Mouse (Mus musculus): ENCODE measurements around the gene Slc9a3r2.
"Not testable (repeated sequence)": the region's sequence is repeated elsewhere in the genome, so short reads cannot be mapped to it uniquely, and the experiment has no call there.

The Slc9a3r2 gene

DNA sequence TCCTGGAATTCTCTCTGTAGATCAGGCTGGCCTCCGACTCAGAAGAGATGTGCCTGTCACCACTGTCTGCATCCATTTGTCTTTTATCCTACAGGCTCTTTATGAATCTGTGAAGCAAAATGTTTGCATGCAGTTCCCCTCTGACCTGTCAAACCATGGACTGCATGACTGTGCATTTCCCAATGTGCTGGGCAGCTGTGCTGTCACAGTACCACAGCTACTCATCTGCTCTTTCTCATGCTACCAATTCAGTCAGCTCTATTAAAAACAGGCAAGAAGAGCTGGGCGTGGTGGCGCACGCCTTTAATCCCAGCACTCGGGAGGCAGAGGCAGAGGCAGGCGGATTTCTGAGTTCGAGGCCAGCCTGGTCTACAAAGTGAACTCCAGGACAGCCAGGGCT, 16.9 kb upstream of the Slc9a3r2 start:
- DNase-seq (ENCODE audit: low read depth) = not testable (repeated sequence)

DNA sequence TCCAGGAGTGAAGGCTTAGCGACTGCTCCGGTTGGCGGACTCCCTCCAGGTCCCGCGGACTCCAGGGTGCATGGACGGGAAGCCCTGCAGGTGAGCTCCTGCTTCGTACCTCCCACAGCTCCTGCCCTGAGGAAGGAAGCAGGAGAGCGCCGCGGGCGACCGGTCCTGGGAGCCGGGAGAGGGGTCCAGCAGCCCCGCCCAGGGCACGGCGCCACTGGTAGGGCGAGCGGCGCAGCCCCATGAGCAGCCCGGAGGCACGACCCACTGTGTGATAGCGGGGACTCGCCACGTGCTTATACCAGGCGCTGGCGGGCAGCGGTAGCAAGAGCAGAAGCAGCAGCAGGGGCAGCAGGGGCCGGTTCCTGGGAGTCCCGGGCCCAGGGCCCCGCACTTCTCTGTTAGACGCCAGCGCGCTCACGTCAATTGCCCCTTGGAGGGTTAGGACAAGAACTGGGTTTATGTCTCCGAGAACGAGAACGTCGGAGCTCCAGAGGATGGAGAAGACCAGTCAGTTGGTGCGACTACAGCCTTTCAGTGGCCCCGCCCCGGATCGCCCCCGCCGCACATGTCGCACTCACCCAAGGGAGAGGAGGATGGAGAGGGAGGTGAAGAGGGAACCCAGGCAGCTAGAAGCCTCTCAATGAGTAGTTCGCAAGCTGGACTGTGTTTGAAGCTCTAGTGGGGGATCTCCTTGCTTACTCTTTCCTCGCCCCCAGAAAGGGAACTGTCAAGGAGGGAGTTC, 8.1 kb upstream of the Slc9a3r2 start, which contains the start of gene Npw:
Npw (minus strand) TSS at position 441 of the 742 bp plus-strand sequence.
- no peak for DNase-seq (ENCODE audit: low read depth)

DNA sequence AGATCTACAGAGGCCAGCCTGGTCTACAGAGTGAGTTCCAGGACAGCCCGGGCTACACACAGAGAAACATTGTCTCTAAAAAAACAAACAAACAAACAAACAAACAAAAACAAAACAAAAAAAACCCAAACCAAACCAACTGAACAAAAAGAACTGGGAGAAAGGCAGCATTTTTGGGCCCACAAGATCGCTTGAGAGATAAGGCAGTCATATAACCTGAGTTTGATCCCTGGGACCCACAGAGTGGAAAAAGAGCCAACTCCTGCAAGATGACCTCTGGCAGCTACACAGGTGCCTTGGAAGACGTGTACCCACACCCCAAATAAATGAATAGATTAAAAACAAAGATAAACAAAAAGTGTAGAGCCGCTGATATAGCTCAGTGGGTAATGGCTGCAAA, 4.8 kb upstream of the Slc9a3r2 start:
- DNase-seq (ENCODE audit: low read depth) = no peak

DNA sequence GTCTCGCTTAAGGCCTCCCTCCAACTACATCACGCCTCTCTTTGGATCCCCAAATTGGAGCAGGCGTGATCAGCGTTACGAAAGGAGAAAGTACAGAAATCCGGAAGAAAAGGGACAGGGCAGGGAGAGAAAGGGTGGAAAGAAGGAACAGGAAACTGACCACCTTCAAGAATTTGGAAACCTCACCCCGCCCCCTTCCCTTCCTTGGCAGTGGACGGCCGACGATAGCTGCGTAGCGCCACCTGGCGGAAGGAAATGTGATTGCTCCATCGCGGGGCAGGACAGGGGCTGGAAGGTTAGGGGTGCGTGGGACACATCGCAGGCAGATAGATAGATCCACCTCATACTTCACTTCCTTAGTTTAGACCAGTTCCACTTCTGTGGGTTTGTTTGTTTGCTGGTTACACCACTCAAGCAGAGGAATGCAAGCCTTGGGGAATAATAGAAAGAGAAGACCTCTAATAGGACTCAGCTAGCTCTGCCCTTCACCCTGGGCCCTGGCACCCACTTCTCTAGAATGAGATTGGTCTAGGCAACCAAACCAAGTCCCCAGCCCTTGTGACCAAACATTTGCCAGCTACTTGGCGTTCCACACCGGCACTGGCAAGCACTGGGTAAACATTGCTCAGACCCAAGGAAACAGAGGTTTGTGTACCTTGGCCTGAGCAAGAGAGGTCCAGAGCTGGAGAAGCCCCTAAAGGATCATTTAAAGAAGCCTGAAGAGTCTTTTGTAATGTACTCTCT, 4.0 kb upstream of the Slc9a3r2 start:
- no peak for DNase-seq (ENCODE audit: low read depth)

DNA sequence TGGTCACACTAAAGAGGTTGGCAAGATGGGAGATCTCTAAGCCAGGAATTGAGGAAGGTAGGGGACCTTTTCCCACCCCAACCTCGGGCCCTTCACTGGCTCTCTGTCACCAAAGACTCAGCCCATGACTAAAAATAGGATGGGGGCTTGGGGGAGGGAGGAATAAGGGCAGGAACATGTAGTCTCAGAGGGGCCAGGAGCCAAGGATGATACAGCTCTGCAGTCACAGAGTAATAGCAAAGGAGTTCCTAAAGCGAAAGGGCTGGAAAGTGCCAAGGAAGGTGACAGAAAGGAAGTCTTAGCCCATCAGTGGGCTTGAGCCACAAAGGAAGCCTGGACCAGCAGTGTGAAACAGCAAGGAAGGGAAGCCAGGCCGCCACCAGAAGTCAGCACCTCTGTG, 1.7 kb upstream of the Slc9a3r2 start:
- DNase-seq (ENCODE audit: low read depth) = no peak

DNA sequence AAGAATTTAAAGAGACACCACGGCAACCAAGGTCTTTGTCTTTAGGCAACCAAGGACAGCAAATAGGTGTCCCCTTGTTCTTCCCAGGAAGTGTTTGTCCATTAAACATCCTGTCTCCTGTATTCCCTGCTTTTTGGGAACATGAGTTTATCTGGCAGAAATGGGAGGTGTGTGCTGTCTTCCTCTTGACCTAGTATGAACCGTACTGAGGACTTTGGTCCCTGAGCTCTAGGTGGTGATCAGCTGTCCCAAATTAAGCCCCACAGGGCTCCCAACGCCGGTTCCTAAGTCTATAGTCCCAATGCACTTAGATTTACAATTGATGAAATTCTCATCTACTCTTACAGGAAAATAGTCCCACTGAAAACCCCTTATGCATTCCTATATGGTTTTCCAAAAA, 639 bp upstream of the Slc9a3r2 start:
- DNase-seq (ENCODE audit: low read depth) = no peak

DNA sequence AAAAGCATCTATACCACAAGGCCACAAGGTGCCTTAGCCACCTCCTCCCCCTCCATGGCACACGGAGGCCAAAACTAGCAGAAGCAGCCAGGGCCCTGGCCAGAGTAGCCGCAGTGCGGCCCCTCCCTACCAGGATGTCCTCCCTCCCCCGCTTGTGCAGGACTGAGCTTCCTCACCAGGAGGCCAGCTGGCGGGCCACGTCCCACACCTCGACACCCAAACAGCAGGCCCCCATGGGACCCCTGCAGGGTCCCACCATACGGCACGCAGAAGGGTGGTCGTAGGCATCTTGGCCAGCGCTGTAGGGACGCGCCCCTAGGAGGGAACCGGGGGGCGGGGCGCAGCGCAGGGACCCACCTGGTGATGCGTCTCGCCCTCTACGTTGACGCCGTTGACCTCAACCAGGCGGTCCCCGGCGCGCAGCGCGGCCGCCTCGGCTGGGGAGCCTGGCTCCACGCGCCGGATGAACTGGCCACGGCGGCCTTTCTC, 502 bp downstream of the Slc9a3r2 start:
- no peak for DNase-seq (ENCODE audit: low read depth)

DNA sequence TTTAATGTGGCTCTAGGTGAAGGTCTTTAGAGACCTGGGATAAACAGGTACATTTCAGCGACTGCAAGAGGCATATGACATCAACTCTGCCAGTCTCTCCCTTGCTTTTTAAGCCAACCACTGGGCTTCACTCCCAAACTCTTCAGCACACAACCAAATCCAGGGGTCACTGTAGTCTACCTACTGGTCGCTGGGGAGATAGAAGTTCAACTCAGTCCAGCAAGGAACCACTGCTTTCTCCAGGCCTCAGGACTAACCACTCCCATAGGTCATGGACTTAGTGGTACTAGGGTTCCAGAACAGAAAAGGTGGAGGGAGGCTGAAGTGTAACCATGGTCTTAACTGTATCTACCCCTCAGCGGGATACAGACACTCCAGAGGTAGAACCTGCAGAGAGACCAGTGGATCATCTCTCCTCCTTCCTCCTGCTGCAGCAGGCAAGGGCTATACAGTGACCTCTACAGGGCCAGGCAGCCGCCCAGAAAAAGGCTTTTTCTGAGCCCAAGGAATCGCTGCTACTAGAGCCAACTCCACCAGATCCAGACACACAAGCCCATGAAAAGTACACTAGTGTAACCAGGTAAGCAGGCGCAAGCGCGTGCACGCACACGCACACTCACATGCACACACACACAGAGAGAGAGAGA, 1.3 kb downstream of the Slc9a3r2 start:
- no peak for DNase-seq (ENCODE audit: low read depth)

DNA sequence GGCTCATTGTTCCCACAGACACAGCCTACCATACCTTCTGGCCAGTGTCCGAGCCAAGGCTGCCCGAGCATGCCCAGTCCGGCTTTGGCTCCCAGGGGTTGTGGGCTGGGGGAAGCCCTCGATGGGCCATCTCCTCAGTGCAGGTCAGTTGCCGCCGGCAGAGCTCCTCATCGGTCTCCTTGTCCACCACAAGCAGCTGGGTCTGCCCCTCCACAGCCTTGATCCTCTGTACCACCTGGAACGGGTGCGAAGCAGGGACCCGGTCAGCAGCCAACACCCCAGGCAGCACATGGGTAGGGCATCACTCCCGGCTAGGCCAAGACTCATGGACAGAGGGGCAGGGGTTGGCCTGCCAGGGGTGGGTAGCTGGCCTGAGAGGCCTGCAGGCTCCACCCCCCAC, 2.6 kb downstream of the Slc9a3r2 start:
- no peak for DNase-seq (ENCODE audit: low read depth)

DNA sequence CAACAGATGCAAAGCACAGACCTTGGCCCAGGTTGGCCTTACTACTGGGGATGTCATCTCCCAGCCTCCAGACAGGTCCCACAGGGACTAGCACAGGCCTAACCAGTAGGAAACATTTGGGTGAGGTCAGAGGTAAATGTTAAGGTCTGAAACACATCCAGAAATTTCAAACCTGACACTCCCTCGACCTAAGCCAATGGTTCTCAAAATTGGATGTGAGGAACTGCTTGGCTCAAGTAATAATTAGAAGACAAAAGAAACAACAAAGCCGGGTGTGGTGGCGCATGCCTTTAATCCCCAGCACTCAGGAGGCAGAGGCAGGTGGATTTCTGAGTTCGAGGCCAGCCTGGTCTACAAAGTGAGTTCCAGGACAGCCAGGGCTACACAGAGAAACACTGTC, 3.7 kb downstream of the Slc9a3r2 start:
- no peak for DNase-seq (ENCODE audit: low read depth)

DNA sequence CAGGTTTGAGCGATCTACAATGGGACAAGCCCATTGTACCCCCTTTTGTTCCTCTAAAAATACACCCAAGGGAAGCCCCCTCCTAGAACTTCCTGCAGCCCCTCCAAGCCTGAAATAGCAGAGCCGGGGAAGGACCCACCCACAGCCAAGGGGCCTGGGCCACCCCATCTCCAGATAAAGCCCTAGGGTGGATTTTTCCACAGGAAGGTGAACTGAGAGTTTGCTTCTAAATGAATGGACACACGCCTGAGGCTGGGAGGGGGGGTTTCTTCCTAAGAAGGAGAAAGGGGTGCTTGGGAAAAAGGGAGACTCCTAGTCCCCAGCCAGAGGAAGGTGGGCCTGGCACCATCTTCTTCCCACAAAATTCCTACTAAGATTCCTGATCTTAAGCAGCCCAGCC, 4.2 kb downstream of the Slc9a3r2 start:
- no peak for DNase-seq (ENCODE audit: low read depth)

DNA sequence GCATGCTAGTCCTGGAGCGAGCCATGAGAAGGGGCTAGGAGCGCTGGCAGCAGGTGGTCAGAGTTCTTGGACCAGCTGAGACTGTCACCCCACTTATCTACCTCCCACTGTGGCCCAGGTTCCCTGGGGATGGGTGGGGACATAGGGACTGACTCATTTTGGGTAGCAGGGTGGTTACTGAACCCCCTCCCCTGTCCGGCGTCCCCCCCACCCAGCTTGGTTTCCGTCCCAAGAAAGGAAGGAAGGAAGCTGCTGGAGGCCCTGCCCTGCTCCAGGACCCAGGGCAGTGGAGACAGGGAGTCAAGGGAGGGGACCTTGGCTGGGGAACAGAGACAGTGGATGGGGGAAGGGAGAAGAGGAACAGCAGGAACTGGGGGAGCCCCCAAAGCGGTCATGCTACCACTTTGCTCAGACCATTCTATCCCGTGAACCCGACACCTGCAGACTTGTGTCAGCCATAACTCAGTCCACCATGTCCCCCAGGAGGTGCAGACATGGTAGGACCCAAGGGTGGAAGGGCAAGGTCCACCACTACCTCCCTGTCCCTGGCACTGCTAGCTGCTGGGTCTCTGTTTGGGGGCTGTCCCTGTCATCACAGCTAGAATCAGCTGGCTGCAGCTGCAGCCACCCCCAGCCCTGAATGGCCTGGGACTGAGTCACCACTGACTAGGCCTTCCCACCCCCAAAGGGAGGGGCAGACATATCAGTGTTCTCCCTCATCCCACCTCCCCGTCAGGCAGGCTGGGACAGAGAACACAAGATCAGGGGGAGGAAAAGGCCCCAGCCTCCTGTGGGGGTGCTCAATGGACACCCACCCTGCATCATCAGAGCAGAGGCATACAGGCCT, 5.0 kb downstream of the Slc9a3r2 start:
- no peak for DNase-seq (ENCODE audit: low read depth)

DNA sequence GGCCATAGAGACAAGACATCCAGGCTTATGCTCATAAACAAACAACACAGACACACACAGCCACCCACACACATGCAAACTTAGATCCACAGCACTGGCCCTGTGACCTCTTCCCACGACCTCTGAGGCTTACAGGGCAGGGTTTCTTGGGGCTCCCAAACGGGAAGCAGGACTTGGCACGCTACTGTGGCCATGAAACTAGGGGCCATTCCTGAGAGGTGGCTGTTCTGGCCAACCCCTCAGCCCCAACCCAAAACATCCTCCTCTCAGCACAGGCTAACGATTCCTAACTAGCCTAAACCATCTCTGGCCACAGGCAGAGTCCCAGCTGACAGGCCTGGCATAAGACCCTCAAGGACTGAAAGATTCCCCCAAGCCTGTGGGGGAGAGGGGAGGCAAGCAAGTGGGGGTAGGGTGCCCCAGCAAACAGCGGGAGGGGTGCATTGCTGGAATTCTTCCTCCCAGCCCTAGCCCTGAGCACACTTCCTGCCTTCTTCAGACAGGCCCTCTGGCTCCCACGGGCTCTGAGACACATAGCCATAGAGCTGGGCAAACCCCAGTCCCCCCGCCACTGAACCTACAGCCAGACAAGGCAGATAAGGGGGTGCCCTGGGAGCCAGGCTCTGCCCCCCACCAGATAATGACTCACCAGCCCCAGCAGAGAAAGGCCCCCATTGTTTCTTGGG, 6.0 kb downstream of the Slc9a3r2 start:
- no peak for DNase-seq (ENCODE audit: low read depth)

DNA sequence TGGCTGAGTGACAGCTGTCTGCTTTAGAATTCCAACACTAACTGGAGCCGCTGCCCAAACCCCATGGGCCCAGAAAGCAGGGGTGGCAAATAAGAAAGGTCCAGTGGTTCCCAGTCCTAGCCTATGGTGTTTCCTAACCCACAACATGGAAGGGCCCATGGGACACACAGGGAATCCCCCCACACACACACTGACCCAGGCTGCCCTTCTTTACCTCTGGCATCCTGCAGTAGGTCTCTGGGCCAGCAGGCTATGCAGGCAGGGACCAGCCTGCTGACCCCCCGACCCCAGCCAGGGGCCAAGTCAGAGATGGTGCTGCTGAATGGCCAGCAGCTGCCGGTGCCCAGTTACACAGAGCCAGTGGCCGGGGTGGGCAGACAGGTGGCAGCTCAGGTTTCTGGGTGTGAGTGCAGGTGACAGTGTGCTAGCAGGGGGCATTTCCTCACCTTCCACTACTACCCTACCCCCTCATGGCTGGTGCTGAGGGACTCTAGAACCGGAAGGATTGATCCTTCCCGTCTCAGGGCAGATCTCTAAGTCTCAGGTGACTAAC, 7.3 kb downstream of the Slc9a3r2 start:
- no peak for DNase-seq (ENCODE audit: low read depth)

DNA sequence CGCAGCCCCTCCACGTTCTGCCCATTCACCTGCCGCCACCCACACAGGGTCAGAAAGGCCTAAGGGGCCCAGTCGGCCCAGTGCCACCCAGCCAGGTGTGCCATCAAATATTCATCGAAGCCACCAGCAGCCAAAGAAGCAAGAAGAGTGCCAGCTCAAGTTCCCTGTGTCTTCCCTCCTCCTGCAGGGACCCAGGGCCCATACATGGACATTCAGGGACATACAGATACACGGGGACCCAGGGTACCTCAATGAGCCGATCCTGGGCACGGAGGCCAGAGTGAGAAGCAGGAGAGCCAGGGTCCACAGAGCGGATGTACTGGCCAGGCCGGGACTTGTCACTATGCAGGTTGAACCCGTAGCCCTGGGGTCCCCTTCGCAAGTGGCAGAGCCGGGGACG, 8.2 kb downstream of the Slc9a3r2 start:
- no peak for DNase-seq (ENCODE audit: low read depth)

DNA sequence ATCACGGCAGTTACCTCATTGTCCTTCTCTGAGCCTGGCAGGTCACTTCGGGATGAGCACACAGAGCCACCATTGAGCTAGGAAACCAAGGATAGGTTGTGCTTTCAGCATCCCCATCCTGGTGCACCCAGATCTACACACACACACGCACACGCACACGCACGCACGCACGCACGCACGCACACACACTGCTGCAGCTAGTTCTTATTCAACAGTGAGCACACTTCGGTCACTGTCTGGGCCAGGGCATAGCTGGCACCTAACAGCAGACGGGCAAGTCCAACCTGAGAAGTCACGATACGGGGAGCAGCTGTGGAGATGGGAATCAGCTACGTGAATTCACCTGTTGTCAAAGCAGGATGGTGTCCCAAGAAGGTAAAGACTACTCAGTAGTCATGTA, 9.5 kb downstream of the Slc9a3r2 start:
- no peak for DNase-seq (ENCODE audit: low read depth)

DNA sequence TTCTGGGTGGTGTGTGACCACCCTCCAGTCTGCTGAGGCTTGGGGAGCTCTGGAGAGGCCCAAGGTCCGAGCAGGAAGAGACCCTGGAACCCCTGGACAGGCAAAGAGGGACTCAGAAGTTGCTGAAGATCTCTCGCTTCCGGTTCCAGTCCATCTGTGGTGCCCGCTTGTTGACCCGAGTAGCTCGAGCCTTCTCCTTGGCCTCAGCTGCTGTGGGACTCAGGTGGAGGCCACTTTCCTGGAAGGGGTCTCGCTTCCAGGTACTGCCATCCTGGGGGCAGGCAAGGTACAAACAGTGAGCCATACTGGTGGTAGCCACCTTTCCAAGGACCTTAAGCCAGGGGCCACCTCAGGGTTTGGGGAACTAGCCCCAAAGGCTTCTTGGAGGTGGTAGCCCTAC, 10.0 kb downstream of the Slc9a3r2 start:
- no peak for DNase-seq (ENCODE audit: low read depth)

DNA sequence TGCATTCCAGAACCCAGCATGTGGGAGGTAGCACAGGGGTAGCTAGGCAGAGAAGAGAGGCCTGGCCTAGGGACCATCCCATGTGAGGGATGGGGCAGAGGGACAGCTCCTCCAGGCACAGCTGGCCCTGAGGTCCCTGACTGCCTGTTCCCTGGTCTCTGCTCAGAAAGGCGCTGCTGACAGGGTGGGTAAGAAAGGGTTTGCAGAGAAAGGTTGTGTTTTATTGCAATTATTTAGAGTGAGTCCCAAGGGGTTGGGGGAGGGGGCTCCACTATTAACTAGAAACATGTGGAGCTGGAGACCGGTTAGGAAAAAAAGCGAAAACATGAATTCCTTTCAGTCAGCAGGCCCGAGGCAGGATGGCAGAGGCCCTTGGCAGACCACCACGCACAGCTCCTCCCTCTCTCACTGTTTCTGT, 10.5 kb downstream of the Slc9a3r2 start:
- no peak for DNase-seq (ENCODE audit: low read depth)

DNA sequence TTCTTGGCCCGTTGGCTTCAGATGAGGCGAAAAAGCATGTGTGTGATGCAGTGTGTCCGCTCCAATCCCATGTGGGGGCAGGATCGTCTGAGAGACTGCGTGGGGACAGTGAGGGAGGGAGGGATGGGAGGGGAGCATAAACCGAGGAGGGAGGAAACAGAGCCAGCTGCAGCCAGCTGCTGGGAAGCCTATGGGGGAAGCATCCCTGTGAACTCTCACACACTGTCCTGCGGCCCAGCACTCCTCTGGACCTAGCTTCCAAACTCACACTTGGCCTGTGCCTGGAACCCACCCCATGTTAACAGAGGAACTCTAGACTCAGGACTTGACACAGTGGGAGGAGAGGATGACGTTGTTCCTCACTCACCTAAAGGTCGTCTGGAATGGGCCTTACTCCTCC, 11.3 kb downstream of the Slc9a3r2 start:
- DNase-seq (ENCODE audit: low read depth) = no peak

DNA sequence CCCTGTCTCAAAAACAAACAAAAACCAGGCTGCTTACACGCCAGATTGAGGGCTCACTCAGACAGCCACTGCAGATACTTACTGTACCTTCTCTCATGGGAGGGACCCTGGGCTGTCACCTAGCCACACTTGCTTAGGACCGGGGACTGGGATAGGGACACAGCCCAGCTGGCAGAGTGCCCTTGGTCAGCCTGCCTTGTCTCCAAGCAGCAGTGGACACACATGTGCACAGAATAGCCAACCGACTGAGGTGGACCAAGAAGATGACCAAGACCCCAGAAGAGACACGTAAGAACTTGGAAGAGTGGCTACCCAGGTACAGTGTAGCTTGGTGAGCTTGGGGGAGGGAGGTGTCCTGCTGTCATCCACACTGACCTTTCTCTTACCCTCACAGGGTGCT, 11.9 kb downstream of the Slc9a3r2 start:
- DNase-seq (ENCODE audit: low read depth) = no peak
